Mouse (Mus musculus) retina, postnatal 1 day (tissue): Measurements from ENCODE around the gene Cenpn.

Experiments
- DNase-seq: peaks from one replicate; pipeline ENCODE4 v3.0.0-alpha.2; 2012

Gene Cenpn

GRCm38 (mm10) chr8:116921337-116922059 is at the start of gene Cenpn, which contains the start of gene Cmc2:
Gene Cenpn (plus strand): TSS chr8:116921730.
Gene Cmc2 (minus strand): TSS chr8:116921455.
- peak; percentile 97 for DNase-seq

GRCm38 (mm10) chr8:116872761-116873342 is 48.7 kb upstream of the Cenpn start:
- peak; percentile 61 for DNase-seq

GRCm38 (mm10) chr8:116873586-116873985 is 47.9 kb upstream of the Cenpn start:
- DNase-seq = no peak

GRCm38 (mm10) chr8:116873986-116874385 is 47.5 kb upstream of the Cenpn start:
- no peak for DNase-seq

GRCm38 (mm10) chr8:116875798-116876450 is 45.6 kb upstream of the Cenpn start:
- DNase-seq = no peak

- DNase-seq = no peak
Measured at GRCm38 (mm10) chr8:116881396-116881795, 40.1 kb upstream of the Cenpn start.

- peak; percentile 58 for DNase-seq
Measured at GRCm38 (mm10) chr8:116887813-116888212, 33.7 kb upstream of the Cenpn start.

- DNase-seq = no peak
Measured at GRCm38 (mm10) chr8:116891446-116891845, 30.1 kb upstream of the Cenpn start.

GRCm38 (mm10) chr8:116892130-116892529 is 29.4 kb upstream of the Cenpn start:
- no peak for DNase-seq

GRCm38 (mm10) chr8:116892636-116893035 is 28.9 kb upstream of the Cenpn start:
- no peak for DNase-seq

- DNase-seq = no peak
Measured at GRCm38 (mm10) chr8:116893938-116894337, 27.6 kb upstream of the Cenpn start.

GRCm38 (mm10) chr8:116895521-116895920 is 26.0 kb upstream of the Cenpn start:
- DNase-seq = no peak

GRCm38 (mm10) chr8:116904736-116905135 is 16.8 kb upstream of the Cenpn start:
- DNase-seq = no peak

- DNase-seq = no peak
Measured at GRCm38 (mm10) chr8:116905252-116905651, 16.3 kb upstream of the Cenpn start.

- DNase-seq = no peak
Measured at GRCm38 (mm10) chr8:116905836-116906235, 15.7 kb upstream of the Cenpn start.

GRCm38 (mm10) chr8:116921005-116921336 is 559 bp upstream of the Cenpn start:
- no peak for DNase-seq

- DNase-seq = peak; percentile 6
Measured at GRCm38 (mm10) chr8:116922060-116922757, 679 bp downstream of the Cenpn start.

GRCm38 (mm10) chr8:116923526-116923925 is 2.0 kb downstream of the Cenpn start:
- no peak for DNase-seq

GRCm38 (mm10) chr8:116927880-116928279 is 6.3 kb downstream of the Cenpn start:
- DNase-seq = peak; percentile 55

GRCm38 (mm10) chr8:116928588-116928987 is 7.1 kb downstream of the Cenpn start:
- no peak for DNase-seq

GRCm38 (mm10) chr8:116934976-116935375 is 13.4 kb downstream of the Cenpn start:
- no peak for DNase-seq

- DNase-seq = no peak
Measured at GRCm38 (mm10) chr8:116935506-116935905, 14.0 kb downstream of the Cenpn start.

GRCm38 (mm10) chr8:116942284-116943058 is 20.9 kb downstream of the Cenpn start:
- DNase-seq = peak; percentile 7
